ENCODE assay signal across 11 mouse cellular contexts in genomic region chr10:42849081-42849400, GRCm38 (mm10). TPM values are rescaled to one million over a fixed set of nuclear protein-coding genes. Genes with fewer than 3 reads are reported as not detected.
A peak's percentile ranks its signal among the peaks of the same experiment; 100 is the strongest.
DNase-seq lines count a peak whose midpoint lies in the region; ATAC-seq and TF ChIP-seq lines count a peak whose summit lies in the region.
"Had no signal": no experiment of that assay in that cellular context is flagged by ENCODE, and none has a peak within 500 bp of the region (broad histone marks: within the 10 kb centered on the region; RNA-seq: fewer than 3 reads in every experiment).

No protein-coding gene starts in this region.

- TF ChIP-seq CTCF in thymus, adult 2 months (IDR thresholded peaks at IDR 0.05; ENCODE audit: borderline replicate concordance, control insufficient read depth, extremely low read depth, insufficient read depth, low read length, poor library complexity): no peak
- TF ChIP-seq CTCF in forebrain, postnatal 0 days (IDR thresholded peaks at IDR 0.05; ENCODE audit: low read depth): no peak

- H3K4me2 ChIP-seq in intestine, embryonic 15.5 days (replicated peaks): no peak overlapping the region
- H3K4me2 ChIP-seq in forebrain, postnatal 0 days (ENCODE audit: low read depth): no peak overlapping the region
- H3K4me2 ChIP-seq: lung, embryonic 14.5 days had no signal

- 0 out of 2 replicates have a peak, but pooled peaks cover 10% of the 10 kb centered on the region for H3K4me1 ChIP-seq in intestine, embryonic 15.5 days (replicated peaks)
- peaks cover 15% of the 10 kb centered on the region for H3K4me1 ChIP-seq in thymus, adult 2 months (replicated peaks; ENCODE audit: control insufficient read depth, insufficient read depth, low read length)
- no peaks in the 10 kb centered on the region for H3K4me1 ChIP-seq in forebrain, postnatal 0 days (ENCODE audit: insufficient read depth)

- 81% methylated on average over 7 of the region's 7 CpGs for WGBS in intestine, embryonic 15.5 days
- 55% methylated on average over 7 of the region's 7 CpGs for WGBS in thymus, adult 2 months
- 89% methylated on average over 7 of the region's 7 CpGs for WGBS in forebrain, postnatal 0 days

- no peaks in the 10 kb centered on the region for H3K36me3 ChIP-seq in intestine, embryonic 15.5 days
- H3K36me3 ChIP-seq in thymus, adult 2 months (ENCODE audit: control insufficient read depth, insufficient read depth, low read length): no peaks in the 10 kb centered on the region
- H3K36me3 ChIP-seq in forebrain, postnatal 0 days (ENCODE audit: insufficient read depth): no peaks in the 10 kb centered on the region

- H3K27ac ChIP-seq in intestine, embryonic 15.5 days: no peak overlapping the region
- peak overlapping the region; percentile 34; the same call in 1 of the 2 replicates for H3K27ac ChIP-seq in thymus, adult 2 months (ENCODE audit: control insufficient read depth, insufficient read depth, low read length)
- H3K27ac ChIP-seq in forebrain, postnatal 0 days (ENCODE audit: low read depth, low read length): no peak overlapping the region
- H3K27ac ChIP-seq: gastrocnemius, adult 2 months; left cerebral cortex, adult 2 months had no signal

- ATAC-seq in intestine, embryonic 15.5 days: peak; percentile 69
- ATAC-seq in forebrain, postnatal 0 days: no peak

- peak; percentile 65 for DNase-seq in CD4-positive, CD25-positive, alpha-beta regulatory T cell, adult 2 months (ENCODE audit: low read depth, low spot score)
- DNase-seq in CD8-positive naive resting alpha-beta T cell, adult 2 months (ENCODE audit: low read depth in 2 of 2, low spot score in 2 of 2): peak; percentile 39 to 55
- DNase-seq in thymus, adult 2 months: no peak
- DNase-seq in cerebellum, adult 18-20 months: no peak
- DNase-seq in kidney, postnatal 10 days: no peak
- DNase-seq in forebrain, postnatal 0 days: no peak
- DNase-seq: gastrocnemius, adult 2 months; kidney, adult 11 months; lung, embryonic 14.5 days had no signal

- H3K9ac ChIP-seq in intestine, embryonic 15.5 days: no peak overlapping the region
- no peak overlapping the region for H3K9ac ChIP-seq in forebrain, postnatal 0 days
- H3K9ac ChIP-seq: lung, embryonic 14.5 days had no signal

- H3K9me3 ChIP-seq in intestine, embryonic 15.5 days: no peaks in the 10 kb centered on the region
- no peaks in the 10 kb centered on the region for H3K9me3 ChIP-seq in forebrain, postnatal 0 days (ENCODE audit: low read length)

- no peak overlapping the region for H3K4me3 ChIP-seq in intestine, embryonic 15.5 days (replicated peaks)
- no peak overlapping the region for H3K4me3 ChIP-seq in thymus, adult 2 months (ENCODE audit: control insufficient read depth, insufficient read depth, low read length)
- H3K4me3 ChIP-seq in forebrain, postnatal 0 days (ENCODE audit: low read depth, low read length): no peak overlapping the region
- H3K4me3 ChIP-seq: gastrocnemius, adult 2 months; left cerebral cortex, adult 2 months had no signal

- no peaks in the 10 kb centered on the region for H3K27me3 ChIP-seq in intestine, embryonic 15.5 days (replicated peaks)
- no peaks in the 10 kb centered on the region for H3K27me3 ChIP-seq in thymus, adult 2 months (ENCODE audit: control insufficient read depth, insufficient read depth, low read length)
- no peaks in the 10 kb centered on the region for H3K27me3 ChIP-seq in forebrain, postnatal 0 days (ENCODE audit: insufficient read depth, low read length)

- TF ChIP-seq POLR2A in thymus, adult 2 months (IDR thresholded peaks at IDR 0.05; ENCODE audit: control insufficient read depth, extremely low read depth, insufficient read depth, low read length, poor library complexity): no peak

RNA-seq across cellular contexts. Expression of gene Scml4, which starts 11.1 kb away (rescaled TPM):
- 29.3 TPM in 2 replicates for polyA plus RNA-seq in intestine, embryonic 15.5 days (2015; fragmentation: Nextera tagmentation; extraction: Ambion mirVana)
- 32.9 and 42.5 TPM in 2 replicates for polyA plus RNA-seq in thymus, adult 2 months (2012; rRNA removed)
- total RNA-seq in forebrain, postnatal 0 days (2014; rRNA removed): 16.2 and 37.7 TPM in 2 replicates
- 3.6 and 8.5 TPM in 2 replicates for polyA plus RNA-seq in forebrain, postnatal 0 days (2015; fragmentation: Nextera tagmentation; extraction: Ambion mirVana)

Comparison
In these comparisons a context has a peak if more than half of its experiments do, and no peak if none do; other contexts are left out.
1. DNase-seq: peak in CD4-positive, CD25-positive, alpha-beta regulatory T cell, adult 2 months (single experiment) and CD8-positive naive resting alpha-beta T cell, adult 2 months (2 of 2); none in thymus, adult 2 months (single experiment), cerebellum, adult 18-20 months (0 of 2), kidney, postnatal 10 days (single experiment) and forebrain, postnatal 0 days (single experiment).